Mouse (Mus musculus) cerebellum, adult 8-10 months (tissue): ENCODE data around the gene Pcp2.
A peak's percentile ranks its signal among the peaks of the same experiment; 100 is the strongest.

ENCODE experiments used
- DNase-seq: peaks from one replicate; pipeline ENCODE4 v3.0.0; 2022

Gene Pcp2

GRCm38 (mm10) chr8:3625445-3625844 lies at the start of gene Pcp2:
TSS of gene Pcp2 (minus strand) at chr8:3625545.
- no peak for DNase-seq

DNA sequence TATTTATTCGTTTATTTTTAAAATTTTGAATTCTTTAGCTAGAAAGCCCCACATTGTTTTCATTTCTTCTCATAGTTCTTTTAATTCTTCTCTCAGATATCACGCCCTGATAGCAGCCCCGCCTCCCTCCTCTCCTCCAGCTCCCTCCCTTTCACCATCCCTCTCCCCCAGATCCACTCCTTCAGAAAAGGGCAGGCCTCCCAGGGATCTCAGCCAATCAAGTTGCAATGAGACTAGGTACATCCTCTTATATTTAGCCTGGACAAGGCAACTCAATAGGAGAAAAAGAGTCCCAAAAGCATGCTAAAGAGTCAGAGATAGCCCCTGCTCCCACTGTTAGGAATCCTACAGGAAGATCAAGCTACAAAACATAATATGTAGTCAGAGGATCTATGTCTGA lies 49.3 kb upstream of the Pcp2 start:
- DNase-seq: no peak

DNA sequence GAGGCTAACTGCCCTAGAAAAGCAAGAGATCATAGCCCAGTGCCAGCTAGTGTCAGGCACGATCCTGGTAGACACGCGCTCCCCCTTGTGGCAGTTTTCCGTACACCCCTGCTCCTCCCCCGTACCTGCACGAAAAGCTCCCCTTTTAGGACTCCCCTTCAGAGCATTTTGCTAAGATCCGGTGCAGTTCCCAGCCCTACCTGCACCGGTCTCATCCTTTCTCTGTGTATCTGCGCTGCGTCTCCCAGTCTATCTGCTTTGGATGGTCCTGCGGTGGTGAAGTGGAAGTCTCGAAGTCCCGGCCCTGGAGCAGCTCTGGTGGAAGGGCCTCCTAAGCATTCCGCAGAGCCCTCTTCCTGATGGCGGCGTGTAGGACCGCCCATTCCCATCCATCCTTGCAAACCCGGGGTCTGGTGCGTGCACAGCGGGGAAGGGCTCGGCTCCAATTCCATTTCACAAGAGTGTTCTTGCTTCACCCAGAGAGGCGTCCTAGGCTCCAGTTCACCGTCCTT lies 46.7 kb upstream of the Pcp2 start, which contains the start of gene Fcor:
Fcor (minus strand) TSS at position 383 of the 512 bp plus-strand sequence.
- peak; percentile 92 for DNase-seq

DNA sequence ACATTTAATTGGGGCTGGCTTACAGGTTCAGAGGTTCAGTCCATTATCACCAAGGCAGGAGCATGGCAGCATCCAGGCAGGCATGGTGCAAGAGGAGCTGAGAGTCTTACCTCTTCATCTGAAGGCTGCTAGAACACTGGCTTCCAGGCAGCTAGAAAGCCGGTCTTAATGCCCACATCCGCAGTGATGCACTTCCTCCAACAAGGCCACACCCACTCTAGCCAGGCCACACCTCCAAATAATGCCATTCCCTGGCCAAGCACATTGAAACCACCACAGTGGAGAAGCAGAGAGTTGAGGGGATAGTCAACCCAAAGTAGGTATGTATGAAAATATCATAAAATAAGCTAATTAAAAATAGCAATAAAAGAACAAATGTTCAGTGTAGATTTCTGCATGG lies 45.0 kb upstream of the Pcp2 start:
- no peak for DNase-seq

- DNase-seq: no peak
Measured at GRCm38 (mm10) chr8:3665507-3665906, 40.2 kb upstream of the Pcp2 start, which contains the start of gene Mcemp1. TSS of gene Mcemp1 (plus strand) at chr8:3665754.

DNA sequence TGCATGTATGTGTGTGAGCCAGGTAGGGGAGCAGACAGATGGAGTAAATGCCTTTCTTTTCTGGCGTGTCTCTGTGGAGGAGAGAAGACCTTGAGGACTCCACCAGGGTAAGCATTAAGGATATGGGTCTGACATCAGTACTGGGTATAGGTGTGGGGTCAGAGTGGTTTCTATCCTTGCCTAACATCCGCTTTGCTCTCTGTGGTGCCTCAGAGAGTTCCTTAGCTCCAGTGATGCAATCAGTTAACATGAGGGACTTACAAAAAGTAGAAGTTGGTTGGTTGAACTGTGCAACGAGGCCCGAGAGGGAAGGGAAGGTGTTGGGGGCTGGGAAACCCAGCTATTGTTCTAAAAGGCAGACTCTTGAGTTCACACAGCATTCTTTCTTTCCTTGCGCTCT lies 39.1 kb upstream of the Pcp2 start:
- DNase-seq: no peak

DNA sequence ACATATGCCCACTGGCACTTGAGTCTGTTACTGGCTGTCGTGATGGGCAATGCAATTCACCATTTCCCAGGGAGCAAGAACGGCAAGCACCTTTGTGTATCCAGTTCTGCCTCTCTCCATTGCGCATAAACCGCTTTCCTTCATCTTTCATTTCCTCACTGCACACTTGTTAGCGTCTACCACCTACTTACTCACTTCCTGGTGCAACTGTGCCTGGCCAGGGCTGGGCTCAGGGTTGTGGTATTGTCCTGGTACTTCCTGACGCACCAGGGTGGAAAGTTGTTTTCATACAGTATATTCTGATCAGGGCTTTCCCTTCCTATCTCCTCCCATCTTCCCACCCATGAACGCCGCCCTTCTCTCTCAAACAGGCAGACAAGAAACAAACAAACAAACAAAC lies 35.5 kb upstream of the Pcp2 start:
- DNase-seq: no peak

- no peak for DNase-seq
Measured at GRCm38 (mm10) chr8:3656725-3657381, 31.5 kb upstream of the Pcp2 start.

GRCm38 (mm10) chr8:3655526-3655925 lies 30.2 kb upstream of the Pcp2 start, which contains the start of gene Retn:
TSS of gene Retn (plus strand) at chr8:3655770.
- DNase-seq: no peak

GRCm38 (mm10) chr8:3654726-3655508 lies 29.6 kb upstream of the Pcp2 start:
- DNase-seq: no peak

DNA sequence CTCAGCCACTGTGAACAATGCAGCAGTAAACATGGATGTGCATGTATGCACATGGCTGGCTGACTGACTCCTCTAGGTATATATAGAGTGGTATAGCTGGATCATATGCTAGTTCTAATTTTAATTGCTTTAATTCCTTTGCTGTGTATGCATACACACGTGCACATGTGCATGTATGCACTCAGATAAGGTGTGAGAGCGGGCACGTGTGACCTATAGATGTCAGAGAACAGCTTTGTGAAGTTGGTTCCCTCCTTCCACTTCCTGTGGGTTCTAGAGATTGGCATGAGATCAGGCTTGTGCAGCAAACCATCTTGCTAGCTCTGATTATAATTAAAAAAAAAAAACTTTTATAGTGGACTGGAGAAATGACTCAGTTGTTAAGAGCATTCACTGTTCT lies 27.5 kb upstream of the Pcp2 start:
- no peak for DNase-seq

- no peak for DNase-seq
Measured at GRCm38 (mm10) chr8:3648990-3649389, 23.6 kb upstream of the Pcp2 start.

DNA sequence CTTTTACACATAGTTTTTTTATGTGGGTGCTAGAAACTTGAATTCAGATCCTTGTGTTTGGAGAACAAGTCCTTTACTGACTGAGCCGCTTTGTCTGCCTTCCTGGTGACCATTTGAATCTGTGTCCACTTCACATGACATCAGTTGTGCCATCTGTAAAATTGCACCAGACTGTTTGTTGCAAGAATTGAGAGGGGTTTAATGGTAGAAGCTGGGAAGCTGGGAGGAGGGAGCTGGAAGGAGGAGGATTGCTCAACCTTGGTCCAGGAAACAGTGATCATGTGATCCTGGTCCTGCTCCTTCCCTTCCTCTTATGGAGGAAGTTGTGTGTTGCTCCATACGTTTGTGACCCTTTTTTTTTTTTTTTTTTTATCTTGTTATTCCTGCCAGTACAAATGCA lies 22.9 kb upstream of the Pcp2 start:
- DNase-seq: no peak

DNA sequence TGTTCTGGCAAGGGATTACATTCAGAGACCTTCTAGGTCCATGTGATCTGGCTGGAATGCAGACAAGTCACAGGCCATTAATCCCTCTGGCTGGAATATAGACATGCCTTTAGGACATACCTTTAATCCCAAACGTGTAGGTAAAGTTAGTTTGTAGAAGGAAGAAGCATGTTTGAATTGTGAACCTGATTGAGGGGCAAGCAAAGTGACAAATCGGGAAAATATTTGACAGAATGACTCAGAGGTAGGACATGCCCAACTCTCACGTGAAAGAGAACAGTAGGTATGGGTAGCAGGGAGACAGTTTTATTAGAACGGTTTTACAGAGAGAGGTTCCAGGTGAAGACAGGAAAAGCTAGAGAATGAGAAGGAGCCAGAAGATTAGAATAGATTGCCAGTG lies 22.2 kb upstream of the Pcp2 start:
- no peak for DNase-seq

DNA sequence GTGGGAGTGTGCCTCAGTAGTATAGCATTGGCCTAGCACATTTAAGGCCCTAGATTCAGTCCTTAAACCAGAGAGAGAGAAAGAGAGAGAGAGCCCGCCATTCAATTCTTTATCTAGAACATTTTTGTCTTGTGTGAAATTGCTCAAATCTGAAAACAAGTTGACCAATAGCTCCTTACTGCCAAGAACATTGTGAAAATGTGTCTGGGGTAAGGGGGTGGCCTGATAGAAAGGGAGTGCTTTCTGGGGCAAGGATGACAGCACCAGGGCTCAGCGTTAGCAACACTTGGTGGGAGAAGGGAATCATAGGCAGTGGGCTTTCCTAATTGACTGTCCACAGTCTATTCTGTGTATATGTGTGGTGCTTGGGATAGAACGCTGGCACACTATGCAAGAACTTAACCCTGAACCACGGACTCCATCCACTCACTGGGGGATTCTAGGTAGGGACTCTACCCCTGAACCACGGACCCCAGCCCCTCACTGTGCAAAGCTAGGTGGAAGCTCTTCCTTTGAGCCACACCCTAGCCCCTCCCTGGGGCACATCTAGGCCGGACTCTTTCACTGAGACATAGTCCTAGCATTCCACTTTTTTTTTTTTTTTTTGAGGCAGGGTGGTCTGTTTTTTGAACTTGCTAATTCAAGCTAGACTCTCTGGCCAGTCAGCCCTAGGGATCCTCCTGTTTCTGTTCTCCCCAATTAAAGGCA lies 21.6 kb upstream of the Pcp2 start:
- no peak for DNase-seq

GRCm38 (mm10) chr8:3645804-3646203 lies 20.5 kb upstream of the Pcp2 start:
- no peak for DNase-seq

- DNase-seq: no peak
Measured at GRCm38 (mm10) chr8:3631478-3631875, 6.1 kb upstream of the Pcp2 start.

DNA sequence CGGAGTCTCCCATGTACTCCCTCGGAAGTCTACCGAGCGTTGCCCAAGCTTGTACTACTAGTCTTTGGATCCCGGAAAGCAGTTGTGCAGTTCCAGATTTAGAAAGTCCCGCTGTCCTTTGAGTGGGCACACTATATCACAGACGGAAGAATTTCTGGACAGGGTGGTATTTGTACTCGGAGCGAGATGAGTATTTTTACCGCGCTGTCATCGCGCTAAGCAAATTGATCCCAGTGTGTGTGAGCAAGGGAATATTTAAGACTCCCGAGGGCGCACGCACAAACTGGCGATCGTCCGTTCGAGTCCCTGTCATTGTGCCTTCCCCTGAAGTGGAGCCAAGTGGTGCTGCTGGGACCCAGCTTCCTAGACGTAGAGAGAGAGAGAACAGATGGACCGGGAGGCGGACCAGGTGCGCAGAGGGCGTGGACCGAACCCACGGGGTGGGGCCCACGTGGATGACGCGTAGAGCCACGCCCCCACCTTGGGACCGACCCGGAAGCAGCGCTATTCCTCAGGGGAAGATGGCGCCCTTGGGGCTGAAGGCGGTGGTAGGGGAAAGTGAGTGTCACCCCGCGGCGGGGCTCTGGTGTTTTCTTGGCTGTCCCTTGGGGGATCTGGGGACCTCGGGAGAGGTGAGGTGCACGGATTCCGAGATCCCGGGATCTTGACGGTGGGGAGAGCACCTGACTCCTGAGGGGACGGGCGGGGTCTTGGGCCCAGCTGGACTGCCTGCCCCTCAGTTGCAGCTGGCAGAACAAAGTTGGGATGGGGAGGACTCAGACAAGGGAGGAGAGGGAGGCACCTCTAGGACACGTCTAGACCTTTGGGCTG lies 5.5 kb upstream of the Pcp2 start, which contains the start of gene Stxbp2:
Stxbp2 (plus strand) TSS at position 309 of the 831 bp plus-strand sequence.
- peak; percentile 78 for DNase-seq

DNA sequence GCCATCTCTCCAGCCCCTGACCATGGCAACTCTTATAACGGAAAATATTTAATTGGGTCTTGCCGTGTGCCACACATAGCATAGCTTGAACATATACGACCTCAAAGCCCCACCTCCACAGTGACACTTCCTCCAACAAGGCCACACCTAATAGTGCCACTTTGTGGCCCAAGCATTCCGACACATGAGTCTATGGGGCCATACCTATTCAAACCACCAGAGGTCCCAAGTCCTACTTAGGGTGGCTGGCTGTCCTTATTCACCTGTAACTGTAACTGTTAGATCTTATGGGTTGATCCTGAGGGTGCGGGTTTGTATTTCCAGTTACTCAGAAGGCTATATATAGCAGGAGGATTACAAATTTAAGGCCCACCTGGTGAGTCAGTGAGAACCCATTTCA lies 2.7 kb upstream of the Pcp2 start:
- no peak for DNase-seq

GRCm38 (mm10) chr8:3626971-3627370 lies 1.6 kb upstream of the Pcp2 start:
- DNase-seq: no peak

DNA sequence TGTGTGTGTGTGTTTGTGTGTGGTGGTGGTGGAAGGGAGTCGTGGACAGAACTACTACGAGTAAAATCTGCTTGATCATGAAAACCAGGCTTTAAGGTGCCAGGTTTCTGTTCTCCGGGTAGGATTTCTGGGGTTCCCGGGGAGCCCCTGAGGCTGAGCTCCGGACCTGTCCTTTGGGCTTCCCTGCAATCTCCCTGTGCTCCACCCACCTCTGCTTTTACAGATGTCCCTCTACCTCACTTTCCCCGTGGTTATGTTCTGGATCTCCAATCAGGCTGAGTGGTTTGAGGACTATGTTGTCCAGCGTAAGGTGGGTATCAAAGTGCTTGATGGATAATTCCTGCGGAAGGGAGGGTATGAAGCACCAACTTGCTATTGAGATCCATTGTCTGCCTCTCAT lies 3.2 kb downstream of the Pcp2 start:
- no peak for DNase-seq

DNA sequence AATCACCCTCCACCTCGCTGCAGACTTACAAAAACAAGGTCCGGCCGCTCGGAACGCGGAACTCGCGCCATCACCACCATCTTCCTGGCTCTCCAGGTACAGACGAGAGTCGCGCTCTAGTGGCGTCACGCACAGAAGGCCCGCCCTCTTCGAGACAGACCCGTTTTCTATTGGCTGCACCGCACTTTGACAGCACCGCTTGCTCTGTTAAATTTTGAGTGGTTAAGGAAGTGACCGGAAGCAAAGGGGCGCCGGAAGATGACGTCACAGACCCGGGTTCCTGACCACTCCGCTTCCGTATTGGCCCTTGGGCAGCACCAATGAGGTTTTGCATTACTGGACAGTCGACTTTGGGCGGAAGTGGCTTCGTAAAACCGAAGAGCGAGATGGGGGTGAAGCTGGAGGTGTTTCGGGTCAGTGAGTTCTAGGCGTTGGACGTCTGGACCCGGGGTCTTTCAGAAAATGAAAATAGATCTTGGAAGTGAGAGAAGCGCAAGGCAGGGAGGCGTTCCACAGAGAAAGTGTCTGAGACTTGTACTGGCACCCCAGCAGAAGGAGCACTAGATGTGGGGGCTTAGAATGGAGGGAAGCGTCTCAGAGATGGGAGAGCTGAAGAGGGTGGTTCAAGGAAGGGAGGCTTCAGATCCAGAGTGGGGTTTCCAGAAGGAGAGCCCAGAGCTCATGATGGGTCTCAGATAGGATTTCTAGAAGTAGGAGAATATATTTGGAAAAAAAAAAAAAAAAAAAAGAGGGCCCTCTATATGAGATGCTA lies 4.0 kb downstream of the Pcp2 start, which contains the start of the genes Xab2 and Pet100:
Xab2 (minus strand) TSS at position 118 of the 772 bp plus-strand sequence.
Pet100 (plus strand) TSS at position 350 of the 772 bp plus-strand sequence.
- peak; percentile 98 for DNase-seq
